Mouse (Mus musculus): ENCODE data around the gene Cyp1a1. TPM values are rescaled to one million over a fixed set of nuclear protein-coding genes. Genes with fewer than 3 reads are reported as not detected.

The Cyp1a1 gene
- total RNA-seq, 2 experiments from 2014 or later = not detected

DNA sequence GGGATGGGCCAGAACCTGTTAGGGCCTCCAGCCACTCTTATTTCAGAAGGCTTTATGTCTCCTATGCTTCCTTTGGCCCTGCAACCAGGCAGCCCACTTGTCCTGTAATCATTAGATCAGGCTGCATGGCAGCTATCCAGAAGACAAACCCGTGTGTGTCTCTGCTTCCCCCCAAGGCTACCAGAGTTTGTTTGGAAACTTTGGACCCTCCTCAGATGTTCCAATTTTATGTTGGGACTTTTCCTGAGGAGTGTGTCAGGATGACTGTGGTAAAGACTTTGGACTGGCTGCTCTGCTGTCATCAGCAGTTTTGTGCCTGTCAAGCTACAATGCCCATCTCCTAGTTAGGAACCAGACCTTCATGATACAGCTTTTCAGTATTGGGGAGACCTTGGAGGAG, 61.1 kb downstream of the Cyp1a1 start:
- intact Hi-C loops (cut with DNase I) = no loop called here
- DNase-seq = no peak

DNA sequence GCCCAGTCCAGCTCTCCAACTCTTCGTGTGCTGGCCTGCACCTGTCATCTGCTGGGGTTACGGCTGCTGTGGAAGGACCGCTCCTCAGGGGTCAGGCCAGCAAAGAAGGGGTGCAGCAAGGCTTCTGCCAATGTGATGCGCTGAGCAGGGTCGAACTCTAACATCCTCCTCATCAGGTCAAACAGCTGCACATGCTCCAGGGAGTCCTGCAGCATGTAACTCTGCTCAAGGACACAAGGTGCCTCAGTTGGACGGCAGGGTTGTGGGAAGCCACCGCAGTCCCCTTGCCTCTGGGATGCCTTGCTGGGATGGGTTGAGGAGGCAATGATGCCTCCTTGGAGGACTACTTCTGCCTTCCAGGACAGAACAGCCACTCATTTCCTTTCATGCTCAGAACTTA, 63.2 kb downstream of the Cyp1a1 start:
- no peak for DNase-seq
- intact Hi-C loops (cut with DNase I) = no loop called here

Other genes with a start within 250 kb of the Cyp1a1 start
- gene Ppcdc, start 247.8 kb upstream of the Cyp1a1 start, total RNA-seq (2021) = 1 to 10 TPM; 5.7 to 9.5 TPM
- 1 to 10 TPM; 9.5 to 9.6 TPM for gene Scamp5, start 219.9 kb upstream of the Cyp1a1 start, total RNA-seq (2021)
- 1 to 10 TPM; 3.4 to 5.7 TPM for gene Rpp25, start 183.9 kb upstream of the Cyp1a1 start, total RNA-seq (2021)
- gene Cox5a, start 166.7 kb upstream of the Cyp1a1 start, total RNA-seq (2021) = 1,000 to 10,000 TPM; 2,186 to 2,217 TPM
- 1 to 10 TPM; 8.0 to 9.1 TPM for gene Fam219b, start 150.4 kb upstream of the Cyp1a1 start, total RNA-seq (2021)
- 100 to 1,000 TPM; 129 to 131 TPM for gene Mpi, start 135.2 kb upstream of the Cyp1a1 start, total RNA-seq (2021)
- gene Scamp2, start 127.0 kb upstream of the Cyp1a1 start, total RNA-seq (2021) = 10 to 100 TPM; 34.3 to 35.4 TPM
- gene Ulk3, start 98.5 kb upstream of the Cyp1a1 start, total RNA-seq (2021) = 10 to 100 TPM in 1 of 2 experiments, 1 to 10 TPM in 1; 8.3 to 10.1 TPM
- not detected for gene Cplx3, start 81.6 kb upstream of the Cyp1a1 start, total RNA-seq (2021)
- gene Lman1l, start 67.2 kb upstream of the Cyp1a1 start, total RNA-seq (2021) = not detected
- gene Csk, start 34.3 kb upstream of the Cyp1a1 start, total RNA-seq (2021) = 10 to 100 TPM; 35.9 to 44.5 TPM
- gene Cyp1a2, start 4.2 kb upstream of the Cyp1a1 start, total RNA-seq (2021) = not detected
- 10 to 100 TPM in 1 of 2 experiments, 1 to 10 TPM in 1; 8.2 to 10.3 TPM for gene Edc3, start 20.6 kb downstream of the Cyp1a1 start, total RNA-seq (2021)
- gene Clk3, start 77.9 kb downstream of the Cyp1a1 start, total RNA-seq (2021) = 10 to 100 TPM; 35.2 to 37.9 TPM
- 1 to 10 TPM; 4.4 to 7.0 TPM for gene Arid3b, start 148.9 kb downstream of the Cyp1a1 start, total RNA-seq (2021)
- gene Ubl7, start 223.1 kb downstream of the Cyp1a1 start, total RNA-seq (2021) = 10 to 100 TPM; 69.4 to 81.8 TPM